Mouse (Mus musculus): Measurements from ENCODE around the gene Pdxp. TPM values are rescaled to one million over a fixed set of nuclear protein-coding genes. Genes with fewer than 3 reads are reported as not detected.

Pdxp gene
- total and polyA plus RNA-seq, 3 experiments, result 2.8 to 9.8 (median 5.4) TPM

DNA sequence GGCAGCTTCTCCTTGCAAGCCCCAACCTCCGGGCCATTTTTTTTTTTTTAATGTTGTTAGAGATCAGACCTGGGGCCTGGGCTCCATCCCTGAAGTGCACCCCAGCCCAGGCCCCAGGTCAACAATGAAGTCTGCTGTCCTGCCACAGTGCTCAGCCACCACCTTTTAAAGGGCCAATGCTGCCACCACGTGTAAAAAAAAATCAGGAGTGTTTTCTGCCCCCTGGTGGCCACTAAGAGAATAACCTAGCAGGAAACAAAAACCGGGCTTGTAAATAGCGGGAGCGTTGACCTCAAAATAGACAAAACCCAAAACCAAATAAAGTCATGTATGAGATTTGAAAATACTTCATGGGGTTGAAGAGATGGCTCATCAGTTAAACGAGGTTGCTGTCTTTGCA lies 43.9 kb upstream of the Pdxp start (continued):
- TF ChIP-seq ETS1 (conservative IDR thresholded peaks at IDR 0.05; ENCODE audit: low read depth, low read length) (no peak), MYC (IDR thresholded peaks at IDR 0.05; ENCODE audit: low read depth, low read length) (peak; percentile 99), BHLHE40 (IDR thresholded peaks at IDR 0.05; ENCODE audit: low read depth, low read length) (no peak)

DNA sequence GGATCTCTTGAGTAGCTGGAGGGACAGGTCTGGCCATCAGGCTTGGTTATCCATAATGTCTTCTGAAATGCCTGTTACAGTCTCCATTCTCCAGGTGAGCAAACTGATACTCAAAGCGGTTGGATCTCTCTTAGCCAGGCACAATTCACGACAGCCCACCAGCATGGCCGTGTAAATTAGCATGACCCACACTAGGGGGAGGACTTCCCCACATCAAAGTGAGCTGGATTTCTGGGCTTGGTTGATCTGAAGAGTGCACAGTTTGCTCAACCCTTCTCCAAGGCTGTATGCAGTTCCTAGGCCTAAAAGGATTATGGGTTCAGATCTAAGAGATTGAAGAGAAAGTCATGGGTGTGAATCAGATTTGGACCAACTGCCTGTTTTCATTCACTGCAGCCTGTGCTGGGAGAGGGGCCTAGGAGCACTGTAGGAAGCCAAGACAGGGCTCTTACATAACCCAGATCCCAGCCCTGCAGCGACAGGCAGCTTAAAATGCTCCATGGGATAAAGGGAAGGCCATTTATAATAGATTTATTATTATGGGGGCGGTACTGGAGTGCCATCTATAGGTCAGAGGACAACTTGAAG lies 41.6 kb upstream of the Pdxp start:
- Histone ChIP-seq H3K4me1 (ENCODE audit: control insufficient read depth in 1 of 2, insufficient read depth in 2 of 2) (peaks cover 0 to 7% of the 10 kb centered on the region in 2 experiments; a peak in 2 of 4 replicates), H3K9ac (ENCODE audit: insufficient read depth, low read depth) (no peak overlapping the region), H3K36me3 (replicated peaks in 1 of 2; ENCODE audit: control insufficient read depth in 1 of 2, insufficient read depth in 1 of 2, low read length in 1 of 2) (no peaks in the 10 kb centered on the region), H3K4me2 (ENCODE audit: insufficient read depth, low read depth, poor library complexity, severe bottlenecking) (no peak overlapping the region), H3K9me3 (replicated peaks; ENCODE audit: low read length) (no peaks in the 10 kb centered on the region), H3K79me2 (replicated peaks; ENCODE audit: control insufficient read depth, extremely low read depth, insufficient read depth, poor library complexity, severe bottlenecking) (no peaks in the 10 kb centered on the region), H3K27me3 (replicated peaks) (peaks cover 43% of the 10 kb centered on the region), H3K4me3 (replicated peaks in 1 of 3; ENCODE audit: low read depth in 2 of 3, low read length in 2 of 3, poor library complexity in 1 of 3) (no peak overlapping the region), H3K27ac (ENCODE audit: insufficient read depth, low read depth) (no peak overlapping the region)
- DNase-seq (ENCODE audit: extremely low read depth), result no peak
- TF ChIP-seq MAZ (IDR thresholded peaks at IDR 0.05; ENCODE audit: low read depth, low read length) (no peak), USF2 (conservative IDR thresholded peaks at IDR 0.05; ENCODE audit: low read depth, low read length) (no peak), POLR2A (IDR thresholded peaks at IDR 0.05; ENCODE audit: low read depth, low read length) (no peak), ELF1 (IDR thresholded peaks at IDR 0.05; ENCODE audit: low read depth, low read length) (no peak), CTCF (conservative IDR thresholded peaks at IDR 0.05 in 1 of 2, IDR thresholded peaks at IDR 0.05 in 1 of 2; ENCODE audit: low read depth in 2 of 2, low read length in 2 of 2) (peak in 1 of 2 experiments; percentile 38; a peak in 2 of 4 replicates), RAD21 (IDR thresholded peaks at IDR 0.05; ENCODE audit: low read depth, low read length) (peak; percentile 12)
- in situ Hi-C loops (cut with MboI; ENCODE audit: low pct_ligation_motif_present, low pct_unique_long_range_greater_than_20kb, low sequenced_read_pairs), result no loop called here
- dilution Hi-C loops (cut with MboI; ENCODE audit: extremely low pct_ligation_motif_present, extremely low pct_unique_long_range_greater_than_20kb, low sequenced_read_pairs), result no loop called here

DNA sequence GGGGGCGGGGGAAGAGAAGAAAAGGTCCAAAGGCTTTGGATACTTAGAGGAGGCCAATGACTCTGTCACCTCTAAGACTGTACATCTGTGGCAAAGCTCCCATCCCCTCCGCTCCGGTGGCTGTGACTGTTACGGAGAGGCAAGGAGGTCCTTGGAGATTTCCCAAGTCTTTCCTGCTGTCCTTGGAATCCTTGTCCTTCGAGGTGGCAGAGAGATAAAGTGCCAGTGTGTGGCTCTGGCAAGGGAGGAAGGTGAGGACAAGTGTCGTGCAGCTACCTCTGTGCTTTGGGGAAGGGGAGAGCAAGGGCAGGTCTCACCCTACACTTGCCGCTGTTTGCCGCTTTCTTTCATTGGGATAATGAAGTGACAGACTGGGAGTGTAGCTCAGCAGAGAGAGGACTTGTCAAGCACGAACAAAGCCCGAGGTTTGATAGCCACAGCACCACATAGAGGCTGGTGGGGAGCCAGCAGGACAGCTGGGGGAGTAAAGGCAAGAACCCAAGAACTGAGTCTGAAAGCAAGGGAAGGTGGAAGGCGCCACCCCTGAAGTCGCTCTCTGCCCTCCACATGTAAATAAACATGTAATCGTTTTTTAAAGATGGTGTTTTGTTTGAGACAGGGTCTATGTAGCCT lies 39.8 kb upstream of the Pdxp start:
- Histone ChIP-seq H3K27me3 (replicated peaks) (peaks cover 29% of the 10 kb centered on the region), H3K4me3 (replicated peaks in 1 of 3; ENCODE audit: low read depth in 2 of 3, low read length in 2 of 3, poor library complexity in 1 of 3) (no peak overlapping the region), H3K4me1 (ENCODE audit: control insufficient read depth in 1 of 2, insufficient read depth in 2 of 2) (peaks cover 0 to 16% of the 10 kb centered on the region in 2 experiments; a peak in 2 of 4 replicates), H3K9ac (ENCODE audit: insufficient read depth, low read depth) (no peak overlapping the region), H3K4me2 (ENCODE audit: insufficient read depth, low read depth, poor library complexity, severe bottlenecking) (no peak overlapping the region), H3K36me3 (replicated peaks in 1 of 2; ENCODE audit: control insufficient read depth in 1 of 2, insufficient read depth in 1 of 2, low read length in 1 of 2) (no peaks in the 10 kb centered on the region), H3K9me3 (replicated peaks; ENCODE audit: low read length) (no peaks in the 10 kb centered on the region), H3K27ac (ENCODE audit: insufficient read depth, low read depth) (no peak overlapping the region), H3K79me2 (replicated peaks; ENCODE audit: control insufficient read depth, extremely low read depth, insufficient read depth, poor library complexity, severe bottlenecking) (0 out of 2 replicates have a peak, but pooled peaks cover 4% of the 10 kb centered on the region)
- TF ChIP-seq MAX (IDR thresholded peaks at IDR 0.05; ENCODE audit: low read length) (no peak), JUN (IDR thresholded peaks at IDR 0.05; ENCODE audit: insufficient read depth, low read depth, low read length) (no peak), TCF12 (IDR thresholded peaks at IDR 0.05; ENCODE audit: low read depth, low read length) (no peak), ETS1 (conservative IDR thresholded peaks at IDR 0.05; ENCODE audit: low read depth, low read length) (no peak), NRF1 (IDR thresholded peaks at IDR 0.05; ENCODE audit: low read depth, low read length) (no peak), RCOR1 (conservative IDR thresholded peaks at IDR 0.05; ENCODE audit: low read depth, low read length) (no peak), POLR2AphosphoS2 (IDR thresholded peaks at IDR 0.05; ENCODE audit: low read depth, low read length) (no peak), HCFC1 (IDR thresholded peaks at IDR 0.05; ENCODE audit: low read depth, low read length) (no peak), BHLHE40 (IDR thresholded peaks at IDR 0.05; ENCODE audit: low read depth, low read length) (no peak), MEF2A (IDR thresholded peaks at IDR 0.05; ENCODE audit: borderline replicate concordance, low read depth, low read length) (no peak), UBTF (IDR thresholded peaks at IDR 0.05; ENCODE audit: low read depth, low read length) (no peak), MAZ (IDR thresholded peaks at IDR 0.05; ENCODE audit: low read depth, low read length) (no peak), CHD2 (IDR thresholded peaks at IDR 0.05; ENCODE audit: low read length) (no peak), USF2 (conservative IDR thresholded peaks at IDR 0.05; ENCODE audit: low read depth, low read length) (no peak)
- in situ Hi-C loops (cut with MboI; ENCODE audit: low pct_ligation_motif_present, low pct_unique_long_range_greater_than_20kb, low sequenced_read_pairs) (no loop called here), dilution Hi-C loops (cut with MboI; ENCODE audit: extremely low pct_ligation_motif_present, extremely low pct_unique_long_range_greater_than_20kb, low sequenced_read_pairs) (no loop called here)
- DNase-seq (ENCODE audit: extremely low read depth), result no peak
